Mouse (Mus musculus) embryonic facial prominence, embryonic 13.5 days (tissue): Measurements from ENCODE around the gene Rxylt1. TPM values are rescaled to one million over a fixed set of nuclear protein-coding genes. Genes with fewer than 3 reads are reported as not detected.

Experiments used
- ATAC-seq: fragments of 200-750 bp; cut with Nextera tagmentation; 2 replicates; pipeline ENCODE4 v1.8.0; 2017; ENCODE audit warnings: low read depth; ENCODE audit not compliant: insufficient number of reproducible peaks, insufficient read depth, low FRiP score, low TSS enrichment
- H3K27ac ChIP-seq: fragments of 300-500 bp; sonication (generic); 2 replicates; pipeline ENCODE4 v1.5.1; 2015; ENCODE audit warnings: moderate library complexity, mild to moderate bottlenecking, inconsistent platforms
- H3K27me3 ChIP-seq: fragments of 300-500 bp; sonication (generic); 2 replicates; pipeline ENCODE4 v1.6.1; 2015; ENCODE audit warnings: mild to moderate bottlenecking, inconsistent platforms
- H3K36me3 ChIP-seq: fragments of 300-500 bp; sonication (generic); 2 replicates; pipeline ENCODE4 v1.6.1; 2015; ENCODE audit warnings: mild to moderate bottlenecking, inconsistent platforms
- H3K4me1 ChIP-seq: fragments of 300-500 bp; sonication (generic); 2 replicates; pipeline ENCODE4 v1.6.1; 2015; ENCODE audit warnings: inconsistent platforms
- H3K4me2 ChIP-seq: fragments of 300-500 bp; sonication (generic); 2 replicates; pipeline ENCODE4 v1.6.1; 2015; ENCODE audit warnings: moderate library complexity, mild to moderate bottlenecking, inconsistent platforms
- H3K4me3 ChIP-seq: fragments of 300-500 bp; sonication (generic); 2 replicates; pipeline ENCODE4 v1.5.1; 2015; ENCODE audit warnings: mild to moderate bottlenecking, inconsistent platforms
- H3K9ac ChIP-seq: fragments of 300-500 bp; sonication (generic); 2 replicates; pipeline ENCODE4 v1.6.1; 2015; ENCODE audit warnings: mild to moderate bottlenecking, inconsistent platforms
- H3K9me3 ChIP-seq: fragments of 300-500 bp; sonication (generic); 2 replicates; pipeline ENCODE4 v1.6.1; 2016; ENCODE audit warnings: inconsistent platforms
- WGBS: fragments of 180-500 bp; shearing (Covaris S2); methylation state at CpG from one replicate; pipeline ENCODE4 v1.1.7; 2015; ENCODE audit warnings: mixed read lengths; 5-methylcytosine and 5-hydroxymethylcytosine counted together
- polyA plus RNA-seq: library from polyadenylated mRNA; unstranded; fragments of >200 nt; fragmentation: Nextera tagmentation; extraction: Ambion mirVana; gene quantifications from 2 replicates; pipeline ENCODE4 v1.2.1, GENCODE M21; 2015

Gene Rxylt1
- polyA plus RNA-seq: 56.5 and 57.4 TPM in 2 replicates

GRCm38 (mm10) chr10:122096980-122097844 lies at the start of gene Rxylt1:
Rxylt1 (minus strand) TSS chr10:122097371.
- peak within 1 kb of the TSS; percentile 78 for H3K4me3 ChIP-seq
- peak within 1 kb of the TSS; percentile 71 for H3K4me2 ChIP-seq
- peak; percentile 99 for ATAC-seq
- peak within 1 kb of the TSS; percentile 94 for H3K27ac ChIP-seq
- H3K27me3 ChIP-seq: no peaks in the 10 kb centered on the region
- H3K9me3 ChIP-seq: no peaks in the 10 kb centered on the region
- peak within 1 kb of the TSS; percentile 90 for H3K9ac ChIP-seq
- 1% methylated on average over 48 of the region's 48 CpGs for WGBS
- H3K4me1 ChIP-seq: peaks cover 9% of the 10 kb centered on the region
- peaks cover 7% of the 10 kb centered on the region; the same call in 1 of the 2 replicates for H3K36me3 ChIP-seq

- no peaks in the 10 kb centered on the region for H3K9me3 ChIP-seq
- H3K27me3 ChIP-seq: no peaks in the 10 kb centered on the region
- no peak overlapping the region for H3K27ac ChIP-seq
- peaks cover 4% of the 10 kb centered on the region for H3K4me1 ChIP-seq
- no peak overlapping the region for H3K9ac ChIP-seq
- no peak overlapping the region for H3K4me3 ChIP-seq
- WGBS: 91% methylated on average over 21 of the region's 21 CpGs
- no peak overlapping the region for H3K4me2 ChIP-seq
- no peaks in the 10 kb centered on the region for H3K36me3 ChIP-seq
- ATAC-seq: no peak
Measured at GRCm38 (mm10) chr10:122121290-122121970, 24.3 kb upstream of the Rxylt1 start.

- H3K4me3 ChIP-seq: no peak overlapping the region
- H3K9me3 ChIP-seq: no peaks in the 10 kb centered on the region
- ATAC-seq: no peak
- no peak overlapping the region for H3K9ac ChIP-seq
- H3K4me1 ChIP-seq: peaks cover 7% of the 10 kb centered on the region
- H3K27me3 ChIP-seq: no peaks in the 10 kb centered on the region
- WGBS: 75% methylated on average over 16 of the region's 16 CpGs
- H3K36me3 ChIP-seq: no peaks in the 10 kb centered on the region
- no peak overlapping the region for H3K4me2 ChIP-seq
- no peak overlapping the region for H3K27ac ChIP-seq
Measured at GRCm38 (mm10) chr10:122120500-122121289, 23.5 kb upstream of the Rxylt1 start.

DNA sequence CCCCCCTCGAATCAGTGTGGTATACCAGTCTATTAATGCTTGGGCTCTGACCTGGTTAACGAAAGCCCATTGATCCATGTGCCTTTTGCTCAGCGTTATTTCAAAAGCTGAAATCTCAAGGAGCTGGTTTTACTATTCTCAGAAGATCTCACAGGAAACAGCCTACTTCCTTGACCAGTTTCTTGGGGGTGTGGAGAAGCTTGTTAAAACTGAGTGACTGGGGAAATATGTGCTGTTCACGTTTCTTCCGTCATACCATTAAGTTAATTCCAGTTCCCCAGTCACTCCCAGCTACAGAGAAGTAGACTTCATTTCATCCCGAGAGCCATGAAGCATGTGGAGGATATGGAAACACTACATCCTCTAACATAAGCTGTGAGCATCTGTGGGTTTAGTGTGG lies 22.3 kb upstream of the Rxylt1 start:
- no peaks in the 10 kb centered on the region for H3K9me3 ChIP-seq
- no peaks in the 10 kb centered on the region for H3K27me3 ChIP-seq
- no peaks in the 10 kb centered on the region for H3K36me3 ChIP-seq
- no peak overlapping the region for H3K27ac ChIP-seq
- ATAC-seq: no peak
- peaks cover 7% of the 10 kb centered on the region for H3K4me1 ChIP-seq
- H3K4me2 ChIP-seq: no peak overlapping the region
- 81% methylated on average over 6 of the region's 6 CpGs for WGBS
- H3K9ac ChIP-seq: no peak overlapping the region
- no peak overlapping the region for H3K4me3 ChIP-seq

GRCm38 (mm10) chr10:122116636-122117035 lies 19.5 kb upstream of the Rxylt1 start:
- Histone ChIP-seq H3K4me2 (no peak overlapping the region), H3K36me3 (no peaks in the 10 kb centered on the region), H3K4me1 (peaks cover 7% of the 10 kb centered on the region), H3K9ac (no peak overlapping the region), H3K9me3 (no peaks in the 10 kb centered on the region), H3K27me3 (no peaks in the 10 kb centered on the region), H3K4me3 (no peak overlapping the region), H3K27ac (no peak overlapping the region)
- ATAC-seq: no peak
- WGBS: 86% methylated on average over 11 of the region's 11 CpGs

GRCm38 (mm10) chr10:122106633-122107028 lies 9.5 kb upstream of the Rxylt1 start:
- Histone ChIP-seq H3K9ac (no peak overlapping the region), H3K27me3 (0 out of 2 replicates have a peak, but pooled peaks cover 4% of the 10 kb centered on the region), H3K9me3 (no peaks in the 10 kb centered on the region), H3K27ac (no peak overlapping the region), H3K4me3 (no peak overlapping the region), H3K4me1 (no peaks in the 10 kb centered on the region), H3K4me2 (no peak overlapping the region), H3K36me3 (no peaks in the 10 kb centered on the region)
- ATAC-seq: no peak
- WGBS: 63% methylated on average over 3 of the region's 3 CpGs

DNA sequence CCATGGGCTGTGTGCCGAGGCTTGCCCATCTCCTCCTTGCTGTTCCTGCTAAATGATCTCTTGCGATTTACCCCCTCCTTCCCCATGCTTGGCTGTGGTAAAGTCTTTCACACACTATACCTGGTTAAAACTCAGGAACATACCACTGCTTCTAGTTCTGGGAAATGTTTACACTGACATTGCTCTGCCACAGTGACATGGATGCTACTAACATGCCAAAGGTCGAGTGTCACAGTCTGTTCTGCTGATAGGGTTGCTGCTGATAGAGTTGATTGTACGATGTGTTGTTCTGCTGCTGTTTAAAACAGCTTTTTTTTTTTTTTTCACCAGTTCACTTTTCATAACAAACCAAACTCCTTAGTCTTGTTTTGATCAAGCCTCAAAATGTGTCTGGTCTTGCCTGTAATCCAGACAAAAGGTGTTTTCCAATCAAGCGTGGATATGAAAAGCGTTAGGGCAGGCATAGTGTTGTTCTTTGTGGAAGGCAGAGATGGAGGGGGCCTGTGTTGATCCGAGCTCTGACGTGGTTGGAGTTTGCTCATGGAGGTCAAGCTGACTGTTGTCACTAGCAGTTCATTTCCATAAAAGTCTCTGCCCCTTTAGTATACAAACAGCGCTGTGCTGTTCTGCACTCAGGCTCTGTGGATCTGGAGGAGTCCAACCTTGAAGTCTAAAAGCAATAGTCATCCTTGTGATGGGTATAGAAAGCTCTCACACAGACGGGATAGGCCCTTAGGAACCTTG lies 8.9 kb upstream of the Rxylt1 start:
- no peaks in the 10 kb centered on the region for H3K4me1 ChIP-seq
- ATAC-seq: no peak
- H3K9me3 ChIP-seq: no peaks in the 10 kb centered on the region
- no peak overlapping the region for H3K4me3 ChIP-seq
- no peak overlapping the region for H3K4me2 ChIP-seq
- no peak overlapping the region for H3K9ac ChIP-seq
- 66% methylated on average over 10 of the region's 10 CpGs for WGBS
- H3K27ac ChIP-seq: no peak overlapping the region
- 0 out of 2 replicates have a peak, but pooled peaks cover 4% of the 10 kb centered on the region for H3K27me3 ChIP-seq
- H3K36me3 ChIP-seq: no peaks in the 10 kb centered on the region

DNA sequence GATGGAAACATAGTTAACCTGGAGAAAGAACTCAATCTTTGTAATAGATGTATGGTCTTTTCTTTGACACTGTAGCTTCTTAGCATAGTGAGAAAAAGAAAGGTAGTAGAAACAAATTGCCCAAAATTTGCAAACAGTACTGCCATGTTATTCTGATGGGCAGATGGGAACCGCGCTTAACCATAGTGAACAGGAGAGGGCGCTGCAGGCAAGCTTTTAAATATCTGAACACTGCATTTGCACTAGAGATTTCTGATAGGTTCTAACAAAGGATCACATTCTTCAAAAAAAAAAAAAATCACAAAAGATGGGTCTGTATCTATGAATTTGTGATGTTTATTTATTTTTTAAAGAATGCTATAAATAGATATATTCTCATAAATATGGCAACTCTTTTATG lies 8.2 kb upstream of the Rxylt1 start:
- no peak for ATAC-seq
- no peak overlapping the region for H3K9ac ChIP-seq
- H3K27ac ChIP-seq: no peak overlapping the region
- no peaks in the 10 kb centered on the region for H3K36me3 ChIP-seq
- no peak overlapping the region for H3K4me3 ChIP-seq
- H3K27me3 ChIP-seq: 0 out of 2 replicates have a peak, but pooled peaks cover 4% of the 10 kb centered on the region
- H3K4me1 ChIP-seq: no peaks in the 10 kb centered on the region
- 3% methylated on average over 3 of the region's 3 CpGs for WGBS
- H3K4me2 ChIP-seq: no peak overlapping the region
- no peaks in the 10 kb centered on the region for H3K9me3 ChIP-seq

GRCm38 (mm10) chr10:122102675-122103074 lies 5.5 kb upstream of the Rxylt1 start:
- H3K4me3 ChIP-seq: no peak overlapping the region
- H3K9ac ChIP-seq: no peak overlapping the region
- no peaks in the 10 kb centered on the region for H3K36me3 ChIP-seq
- ATAC-seq: no peak
- H3K9me3 ChIP-seq: no peaks in the 10 kb centered on the region
- H3K4me2 ChIP-seq: no peak overlapping the region
- no peak overlapping the region for H3K27ac ChIP-seq
- 0 out of 2 replicates have a peak, but pooled peaks cover 4% of the 10 kb centered on the region for H3K27me3 ChIP-seq
- WGBS: 85% methylated on average over 5 of the region's 5 CpGs
- H3K4me1 ChIP-seq: no peaks in the 10 kb centered on the region

DNA sequence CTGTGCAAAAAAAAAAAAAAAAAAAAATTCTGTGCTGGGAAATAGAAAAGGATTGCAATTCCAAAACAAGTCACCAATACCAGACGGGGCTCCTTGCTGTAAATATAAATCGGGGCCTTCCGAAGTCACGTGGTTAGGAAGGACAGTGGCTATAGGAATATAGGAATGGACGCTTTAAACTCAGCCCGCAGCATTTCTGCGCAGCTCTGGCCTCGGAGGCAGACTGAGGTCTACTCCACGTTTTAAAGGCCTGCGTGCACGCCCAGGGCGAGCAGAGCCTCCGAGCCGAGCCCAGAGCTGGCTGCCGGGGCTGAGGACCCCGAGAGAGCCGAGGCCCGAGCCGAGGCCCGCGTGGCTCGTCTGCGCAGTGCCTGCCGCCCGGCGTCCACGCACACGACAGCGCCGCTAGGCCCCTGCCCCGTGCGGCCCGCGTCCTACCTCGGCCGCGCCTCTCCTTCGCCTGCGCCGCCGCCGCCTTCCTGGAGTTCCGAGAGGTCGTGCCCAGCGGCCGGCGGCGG lies 650 bp downstream of the Rxylt1 start:
- H3K27me3 ChIP-seq: no peaks in the 10 kb centered on the region
- peak overlapping the region; percentile 78 for H3K4me3 ChIP-seq
- H3K9me3 ChIP-seq: no peaks in the 10 kb centered on the region
- under 1% methylated on average over 40 of the region's 48 CpGs for WGBS
- H3K36me3 ChIP-seq: peaks cover 11% of the 10 kb centered on the region; the same call in 1 of the 2 replicates
- H3K9ac ChIP-seq: peak overlapping the region; percentile 90
- H3K4me1 ChIP-seq: peaks cover 9% of the 10 kb centered on the region
- peak overlapping the region; percentile 71 for H3K4me2 ChIP-seq
- peak overlapping the region; percentile 94 for H3K27ac ChIP-seq
- peak; percentile 60 for ATAC-seq
